Mouse (Mus musculus): Measurements from ENCODE around the gene Hebp1.

The Hebp1 gene

DNA sequence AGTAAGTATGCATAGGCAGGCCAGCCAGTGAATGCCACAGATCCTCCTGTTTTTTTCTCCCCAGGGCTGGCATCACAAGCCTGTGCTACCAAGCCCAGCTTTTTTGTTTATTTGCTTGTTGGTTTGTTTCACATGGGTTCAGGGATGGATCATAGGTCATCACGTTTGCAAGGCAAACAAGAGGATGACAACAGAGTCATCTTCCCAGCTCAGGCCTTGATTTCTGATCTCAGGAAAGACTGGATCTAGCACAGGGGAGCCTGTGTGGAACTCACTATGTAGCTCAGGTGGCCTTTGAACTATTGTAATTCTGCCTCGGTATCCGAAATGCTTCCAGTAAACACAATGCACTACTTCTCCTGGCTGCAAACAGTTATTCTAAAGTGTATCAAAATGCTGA, 35.5 kb downstream of the Hebp1 start:
- DNase-seq (ENCODE audit: low spot score in 2 of 2) = no peak

DNA sequence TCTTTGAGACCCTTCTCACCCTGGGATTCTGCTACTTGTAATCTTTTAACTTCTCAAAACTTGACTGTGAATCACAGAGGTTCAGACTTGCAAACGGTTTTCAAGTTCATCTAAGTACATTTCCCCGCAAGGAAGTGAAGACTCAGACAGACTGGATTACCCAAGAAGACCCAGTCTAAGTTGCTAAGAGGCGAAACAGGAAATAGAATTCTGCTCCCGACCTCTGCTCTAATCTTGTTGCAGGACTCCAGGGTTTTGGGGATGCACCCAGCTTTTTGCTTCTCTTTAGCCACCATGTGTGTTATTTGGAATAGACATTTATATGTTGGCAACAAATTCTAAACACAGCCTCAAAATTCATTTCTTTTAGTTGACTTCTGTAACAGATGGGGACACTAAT, 36.5 kb downstream of the Hebp1 start:
- DNase-seq (ENCODE audit: low spot score in 2 of 2) = no peak

DNA sequence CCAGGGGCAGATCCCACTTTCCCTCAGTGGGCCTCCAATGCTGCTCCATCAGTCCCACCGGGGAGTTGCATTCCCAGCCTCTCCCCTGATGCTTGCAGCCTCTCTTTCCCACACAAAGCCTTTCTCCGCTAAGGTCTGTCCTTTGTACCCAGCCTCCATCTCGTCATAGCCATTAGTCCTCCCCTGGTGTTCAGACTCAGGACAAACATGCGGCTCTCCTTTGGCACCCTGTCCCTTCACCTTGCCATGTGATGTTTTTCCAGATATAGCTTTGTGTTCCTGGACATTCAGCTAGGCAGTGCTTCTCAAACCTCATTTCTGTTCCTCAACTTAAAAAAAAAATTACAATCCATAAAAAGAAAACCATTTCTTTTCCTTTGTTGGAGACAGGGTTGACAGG, 39.3 kb downstream of the Hebp1 start:
- no peak for DNase-seq (ENCODE audit: low spot score in 2 of 2)

DNA sequence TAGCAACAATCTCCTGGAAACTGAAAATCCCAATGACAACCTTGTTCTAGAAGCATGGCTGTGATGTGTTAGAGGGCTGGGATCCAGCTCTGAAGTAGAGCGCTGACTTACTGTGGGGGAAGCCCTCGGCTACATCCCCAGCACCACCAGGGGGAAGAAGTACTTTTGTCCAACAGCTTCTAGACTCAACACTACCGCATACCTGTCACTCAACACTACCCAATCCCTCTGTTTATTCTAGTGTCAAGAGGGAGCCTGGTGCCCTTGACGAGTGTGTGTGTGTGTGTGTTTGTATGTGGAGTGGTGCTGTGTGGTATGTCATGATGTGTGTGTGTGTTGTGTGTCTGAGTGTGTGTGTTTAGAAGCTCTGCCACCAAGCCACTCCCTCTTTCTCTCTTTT, 40.3 kb downstream of the Hebp1 start:
- no peak for DNase-seq (ENCODE audit: low spot score in 2 of 2)

DNA sequence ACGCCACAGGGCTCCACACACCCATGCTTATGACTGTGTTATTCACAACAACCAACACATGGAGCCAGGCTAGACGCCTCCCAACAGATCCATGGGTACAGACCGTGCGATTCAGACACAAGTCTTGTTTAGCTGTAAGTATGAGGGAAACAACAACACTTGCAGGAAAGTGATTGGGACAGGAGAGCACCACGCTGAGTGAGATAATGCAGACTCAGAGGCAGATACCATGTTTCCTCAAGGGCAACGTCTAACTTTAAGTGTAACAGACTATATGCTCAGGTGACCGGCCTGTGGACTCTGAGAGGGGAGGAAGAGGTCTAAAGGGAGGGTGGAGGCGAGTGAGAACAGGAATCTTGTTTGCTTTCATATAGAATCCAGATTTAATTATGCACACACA, 41.2 kb downstream of the Hebp1 start:
- DNase-seq (ENCODE audit: low spot score in 2 of 2) = no peak

DNA sequence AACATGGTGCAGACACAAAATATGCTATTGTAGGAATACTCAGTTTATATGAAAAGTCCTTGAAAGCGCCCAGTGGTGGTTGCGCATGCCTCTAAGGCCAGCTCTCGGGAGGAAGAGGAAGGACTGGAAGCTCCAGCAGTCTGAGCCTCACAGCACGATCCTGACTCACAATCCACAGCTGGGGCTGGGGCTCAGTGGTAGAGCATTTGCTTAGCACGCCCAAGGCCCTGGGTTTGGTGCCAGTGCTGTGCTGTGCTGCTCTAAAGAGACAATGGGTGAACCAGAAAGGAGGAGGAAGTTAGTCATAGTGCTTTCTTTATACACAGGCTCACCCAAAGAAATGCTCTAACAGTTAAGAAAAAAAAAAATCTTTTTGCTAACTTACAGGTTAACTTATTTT, 44.1 kb downstream of the Hebp1 start:
- DNase-seq (ENCODE audit: low spot score in 2 of 2) = peak; percentile 31 to 58

DNA sequence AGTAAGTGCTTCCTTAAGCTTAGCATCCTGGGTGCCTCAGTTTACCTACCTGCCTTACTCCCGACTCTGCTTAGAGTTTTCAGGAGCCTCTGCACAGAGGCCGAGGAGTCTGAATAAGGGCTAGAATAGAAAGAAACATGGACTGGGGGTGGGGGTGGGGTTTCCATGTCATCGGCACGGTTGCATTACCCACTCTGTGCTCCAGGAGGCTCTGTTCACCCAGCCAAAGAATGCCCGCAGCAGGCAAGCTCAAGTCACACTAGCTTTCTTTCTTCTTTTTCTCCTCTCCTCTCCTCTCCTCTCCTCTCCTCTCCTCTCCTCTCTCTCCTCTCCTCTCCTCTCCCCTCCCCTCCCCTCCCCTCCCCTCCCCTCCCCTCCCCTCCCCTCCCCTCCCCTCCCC, 47.5 kb downstream of the Hebp1 start:
- DNase-seq (ENCODE audit: low spot score in 2 of 2) = no peak

DNA sequence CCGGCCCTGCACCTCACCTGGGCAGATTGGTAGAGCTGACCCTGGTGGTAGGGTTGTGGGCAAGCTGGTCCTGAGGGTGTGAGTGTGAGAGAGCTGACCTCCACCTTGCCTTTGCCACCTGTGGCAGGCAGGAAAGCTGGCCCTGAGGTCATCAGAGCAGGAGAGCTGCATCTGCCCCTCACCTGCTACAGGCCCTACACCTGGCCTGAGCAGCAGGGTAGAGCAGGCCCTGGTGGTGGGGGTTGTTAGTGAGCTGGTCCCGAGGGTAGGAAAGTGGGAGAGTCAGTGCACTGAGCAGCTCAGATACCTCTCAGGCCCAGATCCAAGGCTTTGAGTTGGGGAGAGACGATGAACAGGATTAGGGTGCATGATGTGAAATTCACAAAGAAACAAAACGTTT, 48.1 kb downstream of the Hebp1 start:
- no peak for DNase-seq (ENCODE audit: low spot score in 2 of 2)

DNA sequence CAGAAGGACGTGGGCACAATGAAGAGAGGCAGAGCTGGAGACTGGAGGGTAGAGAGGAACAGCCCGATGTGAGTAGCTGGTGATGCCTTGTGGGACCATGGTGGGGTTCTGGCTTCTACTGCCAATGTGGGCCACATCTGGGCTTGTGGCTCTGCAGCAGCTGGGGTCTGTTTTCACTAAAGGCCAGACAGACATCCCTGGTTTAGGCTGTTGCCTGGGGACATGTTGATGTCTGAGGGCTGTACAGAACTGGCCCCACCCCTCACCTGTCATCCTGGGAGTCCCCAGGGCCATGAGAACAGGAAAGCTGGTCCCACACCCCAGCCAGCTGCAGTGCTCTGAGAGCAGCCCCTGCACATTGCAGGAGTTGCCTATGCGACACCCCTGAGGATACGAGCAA, 48.6 kb downstream of the Hebp1 start:
- no peak for DNase-seq (ENCODE audit: low spot score in 2 of 2)

DNA sequence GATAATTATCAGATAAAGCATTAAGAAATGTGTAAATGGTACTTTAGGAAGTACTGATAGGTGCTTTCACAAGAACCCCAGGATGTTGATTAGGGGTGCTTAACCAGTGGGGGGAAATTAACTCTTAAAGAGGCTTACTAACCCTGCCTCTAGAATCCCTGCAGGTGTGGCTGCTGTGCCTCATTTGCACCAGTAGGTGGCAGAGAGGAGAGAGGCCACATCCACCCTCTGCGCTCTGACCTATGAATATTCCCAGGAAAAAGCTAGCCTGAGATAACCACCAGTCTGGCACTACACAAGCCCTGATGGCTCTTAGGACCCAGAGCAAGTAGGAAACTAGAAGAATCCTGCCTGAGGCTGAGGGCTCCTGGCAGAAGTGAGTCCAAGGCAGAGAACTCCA, 49.3 kb downstream of the Hebp1 start:
- no peak for DNase-seq (ENCODE audit: low spot score in 2 of 2)

DNA sequence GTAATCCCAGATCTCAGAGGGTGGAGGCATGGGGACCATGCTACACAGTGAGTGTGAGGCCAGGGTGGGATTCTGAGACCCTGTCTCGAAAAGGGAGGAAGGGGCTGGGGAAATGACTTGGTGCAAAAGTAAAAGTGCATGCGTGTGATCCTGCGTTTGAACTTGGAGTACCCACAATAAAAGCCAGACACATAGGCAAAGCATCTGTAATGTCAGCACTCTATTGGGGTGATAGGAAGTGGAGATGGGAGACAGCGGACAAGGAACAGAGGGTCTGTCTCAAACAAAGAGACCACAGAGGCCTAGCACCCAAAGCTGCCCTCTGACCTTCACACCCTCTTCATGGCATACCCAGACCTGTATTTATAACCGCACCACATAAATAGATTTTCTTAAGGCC, 51.8 kb downstream of the Hebp1 start:
- DNase-seq (ENCODE audit: low spot score in 2 of 2) = no peak

DNA sequence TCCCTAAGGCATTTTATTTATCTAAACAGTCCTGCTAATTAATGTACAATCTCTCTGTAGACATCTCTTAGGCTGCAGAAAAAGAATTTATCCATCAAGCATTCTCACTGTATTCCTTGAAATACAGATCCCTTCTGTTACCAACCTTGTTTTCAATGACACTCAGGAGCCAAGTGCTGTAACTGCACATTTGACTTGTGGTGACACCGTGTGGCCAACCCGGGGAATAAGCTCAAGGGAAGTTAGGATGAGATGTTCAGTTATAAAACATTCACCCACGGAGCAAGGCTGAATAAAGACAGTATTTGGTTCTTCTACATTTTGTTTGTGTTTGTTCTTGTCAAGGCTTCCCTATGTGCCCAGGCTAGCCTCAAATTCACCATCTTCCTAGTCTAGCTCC, 53.3 kb downstream of the Hebp1 start:
- DNase-seq (ENCODE audit: low spot score in 2 of 2) = peak in 1 of 2 experiments; percentile 39

DNA sequence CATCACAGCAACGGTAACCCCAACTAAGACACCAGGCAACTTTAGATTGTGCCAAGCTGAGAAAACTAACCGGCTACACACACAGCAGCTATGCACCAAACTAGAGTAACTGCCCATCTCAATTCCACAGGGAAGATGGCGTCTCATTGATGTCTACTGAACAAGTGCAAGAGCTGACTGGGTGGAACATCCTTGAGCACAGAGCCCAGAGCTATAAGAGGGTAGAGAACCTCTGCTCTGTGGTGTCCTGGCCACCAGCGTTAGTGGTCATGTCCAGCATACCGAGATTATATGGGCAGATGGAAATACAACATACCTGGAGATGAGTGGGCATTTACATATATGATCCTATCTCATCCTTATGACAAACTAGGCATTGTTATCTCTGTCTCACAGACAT, 54.7 kb downstream of the Hebp1 start:
- DNase-seq (ENCODE audit: low spot score in 2 of 2) = no peak

DNA sequence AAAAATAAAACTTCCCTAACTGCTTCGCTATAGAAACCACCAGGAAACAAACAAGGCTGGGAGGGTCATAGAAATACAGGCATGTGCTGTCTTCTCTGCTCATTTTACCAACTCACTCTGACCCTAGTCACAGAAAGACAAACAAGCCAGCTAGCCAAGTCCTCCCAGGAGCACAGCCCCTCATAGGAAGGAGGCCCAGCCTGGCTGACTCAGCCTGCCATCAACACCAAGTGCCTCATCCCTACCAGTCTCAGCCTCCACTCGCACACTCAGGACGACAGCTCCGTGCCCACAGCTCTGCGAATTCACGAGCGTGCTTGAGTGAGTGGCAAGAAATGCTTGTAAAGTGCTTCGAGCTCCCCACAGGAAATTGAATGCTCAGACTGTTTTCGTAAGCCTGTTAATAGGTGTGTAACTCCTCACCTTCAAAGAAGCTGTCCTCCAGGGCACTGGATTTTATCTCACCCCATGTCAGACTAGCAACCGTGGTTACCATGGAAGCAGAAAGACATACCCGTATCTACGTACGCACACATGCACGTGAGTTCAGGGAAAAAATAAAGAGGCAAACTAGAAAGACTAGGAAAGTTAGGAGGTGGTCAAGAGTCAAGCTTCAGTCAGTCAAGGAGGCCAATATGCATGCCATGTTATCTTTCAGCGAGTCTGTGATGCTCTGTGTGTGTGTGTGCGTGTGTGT, 56.2 kb downstream of the Hebp1 start:
- no peak for DNase-seq (ENCODE audit: low spot score in 2 of 2)

DNA sequence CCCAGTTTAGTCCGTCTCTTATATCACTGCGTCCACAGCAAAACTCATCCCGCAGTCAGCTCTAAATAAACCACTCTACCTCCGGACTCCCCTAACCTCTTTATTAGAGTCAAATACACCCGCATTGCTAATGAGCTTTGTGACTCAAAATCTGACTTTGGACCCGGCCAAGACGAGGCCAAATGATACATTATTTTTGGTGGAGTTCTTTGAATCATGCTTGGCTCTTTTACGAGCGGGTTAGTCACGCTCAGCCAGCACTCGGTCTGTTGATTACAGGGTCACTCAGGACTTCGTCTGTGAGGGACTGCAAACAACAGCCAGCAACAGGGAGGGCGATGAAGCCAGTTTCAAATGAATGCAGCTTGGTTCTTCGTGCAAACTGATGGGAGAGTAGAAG, 59.1 kb downstream of the Hebp1 start:
- DNase-seq (ENCODE audit: low spot score in 2 of 2) = no peak

DNA sequence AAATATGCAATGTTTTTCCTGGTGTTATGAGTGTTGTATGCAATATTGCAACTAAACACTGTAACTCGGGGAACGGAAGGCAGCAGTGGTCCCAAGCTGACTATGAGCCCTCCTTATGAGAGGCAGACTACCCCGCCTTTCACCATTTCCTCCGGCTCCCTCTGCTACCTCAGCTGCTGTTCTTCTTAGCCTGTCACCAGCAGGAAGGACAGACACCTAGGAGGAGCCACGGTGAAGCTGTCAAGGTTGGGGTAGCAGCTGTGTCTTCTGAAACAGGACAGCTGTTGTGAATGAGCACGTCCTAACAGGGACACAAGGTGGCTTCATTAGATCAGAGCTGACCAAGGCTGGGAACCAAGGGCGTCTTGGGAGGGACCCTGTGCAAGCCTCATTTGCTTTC, 59.6 kb downstream of the Hebp1 start:
- DNase-seq (ENCODE audit: low spot score in 2 of 2) = no peak

DNA sequence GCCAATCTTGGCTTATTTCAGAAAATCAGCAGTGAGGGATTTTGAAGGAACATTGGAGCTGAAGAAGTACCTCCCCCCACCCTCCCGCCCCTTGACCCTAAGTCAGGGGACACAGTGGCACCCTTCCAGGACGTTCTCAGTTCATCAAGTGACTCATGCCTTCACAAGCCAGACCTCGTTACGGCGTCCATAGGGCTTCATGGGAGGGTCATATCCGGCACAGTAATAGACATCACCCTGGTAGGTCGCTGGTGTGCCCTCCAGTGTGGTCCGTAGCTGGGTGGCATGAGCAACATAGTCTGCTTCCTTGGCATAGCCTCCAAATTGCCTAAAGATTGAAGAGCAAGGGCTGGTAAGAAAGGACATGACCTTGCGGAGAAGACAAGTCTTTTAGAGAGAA, 60.1 kb downstream of the Hebp1 start:
- no peak for DNase-seq (ENCODE audit: low spot score in 2 of 2)

DNA sequence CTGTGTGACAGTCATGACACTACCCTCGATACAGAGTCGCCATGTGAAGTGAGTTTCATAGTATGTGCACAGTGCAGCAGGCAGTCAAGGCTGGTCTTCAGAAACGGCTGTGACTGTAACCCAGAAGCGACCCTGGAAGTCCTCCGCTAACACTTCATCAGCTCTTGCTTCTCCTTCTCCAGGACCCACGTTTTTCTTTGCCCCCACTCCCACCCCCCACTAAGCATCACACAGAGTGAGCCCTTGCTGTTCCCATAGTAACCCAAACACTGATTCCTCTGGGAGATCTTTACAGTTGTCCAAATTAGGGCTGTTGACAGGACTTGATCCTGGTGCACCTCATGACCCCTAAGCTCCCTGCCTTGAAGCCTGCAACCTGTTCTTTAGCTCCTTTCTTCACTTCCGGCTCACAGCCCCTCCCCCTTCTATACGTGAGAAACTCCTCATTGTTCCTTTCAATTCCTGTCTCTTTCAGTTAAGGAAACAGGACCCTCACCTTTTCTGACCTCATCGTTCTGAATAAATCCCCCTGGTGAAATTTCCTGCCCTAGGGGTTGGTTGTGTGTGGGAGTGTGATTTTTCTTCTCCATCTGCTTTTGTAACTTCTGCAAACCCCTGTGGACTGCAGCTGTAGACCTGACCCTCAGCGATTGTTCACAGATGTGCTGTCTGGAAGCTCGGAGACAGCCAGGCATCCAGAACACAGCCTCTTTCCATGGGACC, 61.2 kb downstream of the Hebp1 start:
- DNase-seq (ENCODE audit: low spot score in 2 of 2) = no peak

DNA sequence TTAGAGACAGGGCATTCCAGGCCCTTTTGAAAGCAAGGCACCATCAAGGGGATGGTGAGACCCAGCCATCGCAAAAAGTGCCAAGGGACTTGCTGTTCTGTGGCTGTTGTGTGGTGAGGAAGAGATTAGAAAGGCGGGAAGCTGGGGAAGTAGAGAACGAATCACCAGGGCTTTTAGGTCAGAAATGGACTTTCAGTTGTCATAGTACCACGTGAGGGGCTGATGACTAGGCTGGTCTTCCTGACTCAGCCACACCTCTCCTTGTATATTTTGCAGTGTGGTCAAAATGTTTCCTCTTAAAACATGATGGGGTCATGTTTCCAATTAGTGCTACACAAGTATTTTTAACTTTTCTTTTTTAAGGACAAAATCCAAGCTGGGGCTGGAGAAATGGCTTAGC, 62.1 kb downstream of the Hebp1 start:
- no peak for DNase-seq (ENCODE audit: low spot score in 2 of 2)

DNA sequence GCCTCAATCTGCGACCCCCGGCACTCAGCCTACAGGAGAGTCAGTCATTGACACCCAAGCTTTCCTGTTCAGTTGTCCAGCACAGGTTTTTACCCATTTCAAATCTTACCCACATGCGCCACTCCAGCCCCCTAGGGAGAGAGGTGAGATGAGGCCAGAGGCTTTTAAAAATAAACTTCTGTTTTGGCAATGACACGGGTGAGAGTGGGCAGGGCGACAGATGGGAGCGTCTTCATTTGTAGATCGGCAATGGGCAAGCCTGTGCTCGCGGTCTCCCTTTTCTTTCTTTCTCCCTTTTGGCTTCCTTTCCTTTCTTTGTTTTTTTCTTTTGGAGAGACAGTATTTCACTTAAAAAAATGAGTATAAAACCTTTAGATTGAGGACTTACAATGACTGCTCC, 64.3 kb downstream of the Hebp1 start:
- peak in 1 of 2 experiments; percentile 62 for DNase-seq (ENCODE audit: low spot score in 2 of 2)

DNA sequence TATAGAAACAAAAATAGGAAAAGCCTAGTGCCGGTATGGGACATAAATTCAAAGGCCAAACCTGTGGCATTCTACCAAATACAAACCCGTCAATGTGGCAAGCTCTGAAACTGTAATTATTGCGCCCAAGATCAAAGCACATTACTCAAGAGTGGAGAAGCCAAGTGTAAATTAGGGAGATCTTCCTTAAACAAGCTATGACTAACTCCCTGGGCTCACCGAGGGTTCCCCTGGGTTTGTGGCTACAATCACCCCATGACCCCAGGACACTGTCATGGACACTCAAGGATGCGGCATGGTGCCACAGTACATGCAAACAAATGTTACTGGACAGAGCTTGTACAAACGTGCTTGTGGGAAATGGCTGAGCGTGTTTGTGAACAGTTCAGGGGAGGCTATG, 64.7 kb downstream of the Hebp1 start:
- DNase-seq (ENCODE audit: low spot score in 2 of 2) = no peak

DNA sequence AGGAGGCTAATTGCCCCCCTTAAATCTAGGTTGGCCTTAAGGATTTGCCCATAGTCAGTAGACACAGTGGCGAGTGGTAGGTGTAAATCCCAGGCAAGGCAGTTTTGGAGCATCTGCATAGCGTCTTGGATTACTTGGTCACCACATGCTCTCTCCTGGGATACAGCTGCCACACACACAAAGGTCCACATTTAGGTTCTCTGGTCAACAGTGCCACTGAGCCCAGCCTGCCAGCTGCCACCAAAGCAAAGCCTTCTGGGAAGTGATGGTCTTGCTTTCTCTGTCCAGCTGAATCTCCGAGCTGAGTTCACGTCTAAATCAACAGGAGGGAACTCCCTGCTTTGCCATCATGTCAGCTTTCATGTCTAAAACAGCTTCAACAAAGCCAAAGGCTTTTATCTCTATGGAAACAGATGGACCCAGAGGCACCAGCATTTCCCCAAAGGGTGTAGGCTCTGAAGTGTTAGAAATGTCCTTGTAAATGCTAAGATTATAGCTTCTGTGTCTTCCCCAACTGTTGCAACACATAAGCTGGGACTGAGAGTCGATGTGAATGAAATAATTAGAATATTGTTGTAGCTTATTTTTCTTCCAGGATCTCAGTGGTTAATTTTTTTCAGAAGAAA, 73.0 kb downstream of the Hebp1 start:
- DNase-seq (ENCODE audit: low spot score in 2 of 2) = no peak

DNA sequence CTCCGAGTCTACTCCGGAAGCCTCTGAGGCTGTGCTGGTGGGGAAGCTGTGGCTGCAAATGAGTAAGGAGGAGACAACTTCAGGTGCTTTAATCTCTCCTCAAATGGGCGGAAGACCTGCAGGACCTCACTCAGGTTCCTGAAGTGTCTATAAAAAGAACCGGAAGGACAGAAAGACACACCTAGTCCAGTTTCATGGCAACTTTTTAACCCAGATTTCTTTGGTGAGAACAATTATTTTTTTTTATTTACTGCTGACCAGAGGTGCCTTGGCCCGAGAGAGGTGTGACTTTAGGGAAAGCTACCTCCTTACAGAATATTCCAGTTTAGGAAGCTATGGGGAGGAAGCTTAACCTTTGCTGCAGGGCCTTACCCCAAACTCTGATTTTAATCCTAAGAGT, 79.6 kb downstream of the Hebp1 start, which contains the start of gene Gprc5d:
Gene Gprc5d (minus strand): TSS at position 101 of the 400 bp plus-strand sequence.
- DNase-seq (ENCODE audit: low spot score in 2 of 2) = no peak
